Mouse (Mus musculus) midbrain, embryonic 10.5 days (tissue): ENCODE results near the gene Psmb8. TPM values are rescaled to one million over a fixed set of nuclear protein-coding genes. Genes with fewer than 3 reads are reported as not detected.

Source experiments
- DNase-seq: peaks from one replicate; pipeline ENCODE4 v3.0.0-alpha.2; 2017; ENCODE audit warnings: low spot score
- H3K27ac ChIP-seq: fragments of 300-500 bp; sonication (generic); replicated peaks from 2 replicates; pipeline ENCODE4 v1.5.1; 2016; ENCODE audit warnings: mild to moderate bottlenecking
- H3K27me3 ChIP-seq: fragments of 300-500 bp; sonication (generic); 2 replicates; pipeline ENCODE4 v1.6.1; 2016; ENCODE audit warnings: low read depth, mild to moderate bottlenecking; ENCODE audit not compliant: poor library complexity, severe bottlenecking
- H3K36me3 ChIP-seq: fragments of 300-500 bp; sonication (generic); 2 replicates; pipeline ENCODE4 v1.6.1; 2016; ENCODE audit warnings: mild to moderate bottlenecking, moderate library complexity
- H3K4me1 ChIP-seq: fragments of 300-500 bp; sonication (generic); 2 replicates; pipeline ENCODE4 v1.6.1; 2016
- H3K4me3 ChIP-seq: fragments of 300-500 bp; sonication (generic); 2 replicates; pipeline ENCODE4 v1.5.1; 2016; ENCODE audit warnings: mild to moderate bottlenecking, moderate library complexity
- H3K9me3 ChIP-seq: fragments of 300-500 bp; sonication (generic); replicated peaks from 2 replicates; pipeline ENCODE4 v1.6.1; 2016; ENCODE audit warnings: mild to moderate bottlenecking
- WGBS: fragments of 180-500 bp; shearing (Covaris S2); methylation state at CpG from one replicate; pipeline ENCODE4 v1.1.7; 2016; 5-methylcytosine and 5-hydroxymethylcytosine counted together
- polyA plus RNA-seq: library from polyadenylated mRNA; unstranded; fragments of >200 nt; fragmentation: Nextera tagmentation; extraction: Ambion mirVana; gene quantifications from 2 replicates; pipeline ENCODE4 v1.2.1, GENCODE M21; 2016

The Psmb8 gene
- polyA plus RNA-seq, 1 experiment from 2014 or later, result 1.4 TPM

GRCm38 (mm10) chr17:34247047-34247446 lies 49.5 kb downstream of the Psmb8 start:
- H3K36me3 ChIP-seq, result no peaks in the 10 kb centered on the region
- DNase-seq, result no peak
- no peaks in the 10 kb centered on the region for H3K27me3 ChIP-seq
- WGBS, result 82% methylated on average over 3 of the region's 3 CpGs
- H3K27ac ChIP-seq, result no peak overlapping the region
- peaks cover 5% of the 10 kb centered on the region; the same call in 1 of the 2 replicates for H3K4me1 ChIP-seq
- H3K4me3 ChIP-seq, result no peak overlapping the region
- no peaks in the 10 kb centered on the region; the same call in 1 of the 2 replicates for H3K9me3 ChIP-seq

DNA sequence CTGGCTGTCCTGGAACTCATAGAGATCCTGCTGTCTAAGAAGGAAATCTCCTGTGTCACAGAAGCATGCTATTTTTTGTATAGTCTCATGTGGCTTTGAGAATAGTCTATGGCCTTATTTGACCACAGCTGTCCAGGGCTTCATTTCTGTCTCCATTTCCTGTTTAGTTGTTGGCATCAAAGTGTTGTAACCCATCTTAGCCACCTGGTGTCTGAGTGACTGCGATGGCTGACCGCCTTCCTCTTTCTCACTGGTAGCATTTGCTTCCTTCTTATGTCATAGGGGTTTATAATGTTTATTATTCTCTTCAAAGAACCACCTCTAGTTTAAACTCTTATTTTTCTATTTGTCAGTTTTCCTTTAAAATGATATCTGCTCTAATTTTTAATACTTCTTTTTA lies 51.2 kb downstream of the Psmb8 start:
- DNase-seq, result no peak
- 79% methylated on average over 2 of the region's 2 CpGs for WGBS

GRCm38 (mm10) chr17:34249361-34249760 lies 51.8 kb downstream of the Psmb8 start:
- Histone ChIP-seq H3K36me3 (no peaks in the 10 kb centered on the region), H3K9me3 (no peaks in the 10 kb centered on the region), H3K4me3 (no peak overlapping the region), H3K27ac (no peak overlapping the region), H3K4me1 (peaks cover 5% of the 10 kb centered on the region; the same call in 1 of the 2 replicates), H3K27me3 (no peaks in the 10 kb centered on the region)
- WGBS, result 51% methylated on average over 3 of the region's 3 CpGs
- DNase-seq, result no peak

More for the DNA sequence above, 51.2 kb downstream of the Psmb8 start:
- Histone ChIP-seq H3K27ac (no peak overlapping the region), H3K27me3 (no peaks in the 10 kb centered on the region), H3K4me1 (peaks cover 5% of the 10 kb centered on the region; the same call in 1 of the 2 replicates), H3K4me3 (no peak overlapping the region), H3K36me3 (no peaks in the 10 kb centered on the region), H3K9me3 (no peaks in the 10 kb centered on the region)

DNA sequence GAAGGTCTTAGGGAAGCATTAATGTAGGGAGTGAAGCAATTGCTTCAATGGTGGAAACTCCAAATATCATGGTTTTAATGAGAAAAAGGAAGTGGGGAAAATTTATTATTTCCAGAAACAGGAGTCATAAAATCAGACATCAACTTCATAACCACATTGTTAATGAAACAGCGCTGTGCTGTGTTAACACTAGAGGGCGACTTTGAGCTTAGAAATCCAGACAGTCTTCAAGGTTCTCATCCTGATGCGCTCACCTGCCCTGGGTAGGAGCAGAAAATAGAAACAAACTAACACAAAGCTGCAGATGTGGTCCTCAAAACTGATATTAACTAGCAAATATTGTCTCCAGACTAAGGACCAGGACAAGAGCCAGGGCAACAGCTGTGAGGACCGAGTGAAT lies 52.4 kb downstream of the Psmb8 start:
- DNase-seq, result peak; percentile 30
- Histone ChIP-seq H3K27me3 (no peaks in the 10 kb centered on the region), H3K9me3 (no peaks in the 10 kb centered on the region), H3K36me3 (no peaks in the 10 kb centered on the region), H3K27ac (no peak overlapping the region), H3K4me3 (no peak overlapping the region), H3K4me1 (peaks cover 5% of the 10 kb centered on the region; the same call in 1 of the 2 replicates)
- 18% methylated on average over 4 of the region's 4 CpGs for WGBS

Other genes with a start within 250 kb of the Psmb8 start
- 4.1 and 6.4 TPM in 2 replicates for gene B3galt4, start 246.2 kb upstream of the Psmb8 start, polyA plus RNA-seq
- gene Vps52, start 241.9 kb upstream of the Psmb8 start, polyA plus RNA-seq, result 53.5 and 61.0 TPM in 2 replicates
- 1,339 and 1,576 TPM in 2 replicates for gene Rps18, start 241.7 kb upstream of the Psmb8 start, polyA plus RNA-seq
- 45.7 and 50.3 TPM in 2 replicates for gene H2-K1, start 197.4 kb upstream of the Psmb8 start, polyA plus RNA-seq
- 13.8 and 15.3 TPM in 2 replicates for gene Ring1, start 173.0 kb upstream of the Psmb8 start, polyA plus RNA-seq
- gene H2-Ke6, start 169.7 kb upstream of the Psmb8 start, polyA plus RNA-seq, result 120 and 128 TPM in 2 replicates
- 221 and 227 TPM in 2 replicates for gene Slc39a7, start 166.0 kb upstream of the Psmb8 start, polyA plus RNA-seq
- 54.0 and 56.9 TPM in 2 replicates for gene Rxrb, start 165.9 kb upstream of the Psmb8 start, polyA plus RNA-seq
- gene Col11a2, start 158.3 kb upstream of the Psmb8 start, polyA plus RNA-seq, result 0.92 and 1.1 TPM in 2 replicates
- 0.37 and 0.50 TPM in 2 replicates for gene H2-Oa, start 105.4 kb upstream of the Psmb8 start, polyA plus RNA-seq
- 6.4 and 9.5 TPM in 2 replicates for gene H2-DMa, start 78.2 kb upstream of the Psmb8 start, polyA plus RNA-seq
- 126 and 137 TPM in 2 replicates for gene Brd2, start 75.1 kb upstream of the Psmb8 start, polyA plus RNA-seq
- 0.12 TPM in 1 of 2 replicates, not detected in the other for gene H2-DMb2, start 54.4 kb upstream of the Psmb8 start, polyA plus RNA-seq
- 0.39 TPM in 1 of 2 replicates, not detected in the other for gene H2-DMb1, start 44.6 kb upstream of the Psmb8 start, polyA plus RNA-seq
- gene Tap1, start 10.2 kb upstream of the Psmb8 start, polyA plus RNA-seq, result 0.93 and 1.3 TPM in 2 replicates
- 0.49 and 0.52 TPM in 2 replicates for gene Psmb9, start 10.0 kb upstream of the Psmb8 start, polyA plus RNA-seq
- 0.53 and 0.63 TPM in 2 replicates for gene Tap2, start 5.8 kb downstream of the Psmb8 start, polyA plus RNA-seq
- not detected in 2 replicates for gene H2-Ob, start 41.2 kb downstream of the Psmb8 start, polyA plus RNA-seq
- 8.3 and 11.1 TPM in 2 replicates for gene H2-Ab1, start 60.0 kb downstream of the Psmb8 start, polyA plus RNA-seq
- gene H2-Aa, start 90.1 kb downstream of the Psmb8 start, polyA plus RNA-seq, result not detected in 2 replicates
- gene H2-Eb1, start 108.1 kb downstream of the Psmb8 start, polyA plus RNA-seq, result 1.5 and 2.0 TPM in 2 replicates
- gene H2-Eb2, start 127.9 kb downstream of the Psmb8 start, polyA plus RNA-seq, result not detected in 2 replicates
- gene Btnl2, start 157.1 kb downstream of the Psmb8 start, polyA plus RNA-seq, result 0.04 TPM in 1 of 2 replicates, not detected in the other
- not detected in 2 replicates for gene Btnl1, start 179.4 kb downstream of the Psmb8 start, polyA plus RNA-seq
- gene BC051142, start 201.1 kb downstream of the Psmb8 start, polyA plus RNA-seq, result 1.8 and 3.1 TPM in 2 replicates